Mouse (Mus musculus): ENCODE measurements at regions not wholly inside any gene's neighbourhood (a gene's known extent, or its start where the extent isn't known, plus 50 kb on each side); places are given as distances from the start of the nearest gene placed in this dataset.

- H3K4me2 ChIP-seq (ENCODE audit: low read depth, low read length) = no peak overlapping the region
- H3K27me3 ChIP-seq (replicated peaks; ENCODE audit: control insufficient read depth, insufficient read depth, low read length) = no peaks in the 10 kb centered on the region
- no peak overlapping the region for H3K9ac ChIP-seq (ENCODE audit: low read depth, low read length)
- H3K9me3 ChIP-seq (ENCODE audit: control insufficient read depth, low read length) = no peaks in the 10 kb centered on the region
- WGBS = 46% methylated on average over 12 of the region's 12 CpGs
- peaks cover 6% of the 10 kb centered on the region for H3K4me1 ChIP-seq (ENCODE audit: control insufficient read depth, insufficient read depth, low read length)
- ATAC-seq = no peak
- no peak overlapping the region for H3K4me3 ChIP-seq (ENCODE audit: low read length)
- no peaks in the 10 kb centered on the region for H3K36me3 ChIP-seq (ENCODE audit: control insufficient read depth, insufficient read depth, low read length)
- H3K27ac ChIP-seq (ENCODE audit: low read length) = no peak overlapping the region
These were observed 120.4 kb downstream of the Sox4 start for GRCm38 (mm10) chr13:28832855-28833699.

GRCm38 (mm10) chr13:28826284-28826683 is 127.2 kb downstream of the Sox4 start:
- Histone ChIP-seq H3K4me1 (ENCODE audit: control insufficient read depth, insufficient read depth, low read length) (no peaks in the 10 kb centered on the region), H3K9ac (ENCODE audit: low read depth, low read length) (no peak overlapping the region), H3K36me3 (ENCODE audit: control insufficient read depth, insufficient read depth, low read length) (no peaks in the 10 kb centered on the region), H3K27me3 (replicated peaks; ENCODE audit: control insufficient read depth, insufficient read depth, low read length) (no peaks in the 10 kb centered on the region), H3K4me2 (ENCODE audit: low read depth, low read length) (no peak overlapping the region), H3K4me3 (ENCODE audit: low read length) (no peak overlapping the region), H3K27ac (ENCODE audit: low read length) (no peak overlapping the region), H3K9me3 (ENCODE audit: control insufficient read depth, low read length) (no peaks in the 10 kb centered on the region)
- no peak for ATAC-seq
- WGBS = 91% methylated on average over 7 of the region's 7 CpGs

GRCm38 (mm10) chr13:28823985-28824384 is 129.5 kb downstream of the Sox4 start:
- no peak for ATAC-seq
- no peaks in the 10 kb centered on the region for H3K9me3 ChIP-seq (ENCODE audit: control insufficient read depth, low read length)
- H3K4me1 ChIP-seq (ENCODE audit: control insufficient read depth, insufficient read depth, low read length) = no peaks in the 10 kb centered on the region
- H3K4me3 ChIP-seq (ENCODE audit: low read length) = no peak overlapping the region
- no peaks in the 10 kb centered on the region for H3K36me3 ChIP-seq (ENCODE audit: control insufficient read depth, insufficient read depth, low read length)
- no peak overlapping the region for H3K9ac ChIP-seq (ENCODE audit: low read depth, low read length)
- H3K27me3 ChIP-seq (replicated peaks; ENCODE audit: control insufficient read depth, insufficient read depth, low read length) = no peaks in the 10 kb centered on the region
- H3K27ac ChIP-seq (ENCODE audit: low read length) = no peak overlapping the region
- no peak overlapping the region for H3K4me2 ChIP-seq (ENCODE audit: low read depth, low read length)
- WGBS = 56% methylated on average over 11 of the region's 11 CpGs

GRCm38 (mm10) chr13:28823311-28823880 is 130.1 kb downstream of the Sox4 start:
- Histone ChIP-seq H3K27ac (ENCODE audit: low read length) (no peak overlapping the region), H3K36me3 (ENCODE audit: control insufficient read depth, insufficient read depth, low read length) (no peaks in the 10 kb centered on the region), H3K9me3 (ENCODE audit: control insufficient read depth, low read length) (no peaks in the 10 kb centered on the region), H3K4me2 (ENCODE audit: low read depth, low read length) (no peak overlapping the region), H3K9ac (ENCODE audit: low read depth, low read length) (no peak overlapping the region), H3K27me3 (replicated peaks; ENCODE audit: control insufficient read depth, insufficient read depth, low read length) (no peaks in the 10 kb centered on the region), H3K4me3 (ENCODE audit: low read length) (no peak overlapping the region), H3K4me1 (ENCODE audit: control insufficient read depth, insufficient read depth, low read length) (no peaks in the 10 kb centered on the region)
- ATAC-seq = no peak
- 74% methylated on average over 9 of the region's 9 CpGs for WGBS

GRCm38 (mm10) chr13:28820868-28821533 is 132.5 kb downstream of the Sox4 start:
- Histone ChIP-seq H3K36me3 (ENCODE audit: control insufficient read depth, insufficient read depth, low read length) (no peaks in the 10 kb centered on the region), H3K4me3 (ENCODE audit: low read length) (no peak overlapping the region), H3K9ac (ENCODE audit: low read depth, low read length) (no peak overlapping the region), H3K4me1 (ENCODE audit: control insufficient read depth, insufficient read depth, low read length) (no peaks in the 10 kb centered on the region), H3K9me3 (ENCODE audit: control insufficient read depth, low read length) (no peaks in the 10 kb centered on the region), H3K4me2 (ENCODE audit: low read depth, low read length) (no peak overlapping the region), H3K27me3 (replicated peaks; ENCODE audit: control insufficient read depth, insufficient read depth, low read length) (no peaks in the 10 kb centered on the region), H3K27ac (ENCODE audit: low read length) (no peak overlapping the region)
- WGBS = 75% methylated on average over 15 of the region's 15 CpGs
- ATAC-seq = no peak

- Histone ChIP-seq H3K9me3 (ENCODE audit: control insufficient read depth, low read length) (no peaks in the 10 kb centered on the region), H3K4me3 (ENCODE audit: low read length) (no peak overlapping the region), H3K27me3 (replicated peaks; ENCODE audit: control insufficient read depth, insufficient read depth, low read length) (no peaks in the 10 kb centered on the region), H3K27ac (ENCODE audit: low read length) (no peak overlapping the region), H3K9ac (ENCODE audit: low read depth, low read length) (no peak overlapping the region), H3K36me3 (ENCODE audit: control insufficient read depth, insufficient read depth, low read length) (no peaks in the 10 kb centered on the region), H3K4me2 (ENCODE audit: low read depth, low read length) (no peak overlapping the region), H3K4me1 (ENCODE audit: control insufficient read depth, insufficient read depth, low read length) (peaks cover 13% of the 10 kb centered on the region; the same call in 1 of the 2 replicates)
- ATAC-seq = no peak
- WGBS = 51% methylated on average over 4 of the region's 4 CpGs
These were observed 139.4 kb downstream of the Sox4 start for GRCm38 (mm10) chr13:28814127-28814526.

GRCm38 (mm10) chr13:28811667-28812575 is 141.6 kb downstream of the Sox4 start:
- 51% methylated on average over 12 of the region's 12 CpGs for WGBS
- ATAC-seq = no peak
- Histone ChIP-seq H3K4me2 (ENCODE audit: low read depth, low read length) (no peak overlapping the region), H3K9ac (ENCODE audit: low read depth, low read length) (no peak overlapping the region), H3K27me3 (replicated peaks; ENCODE audit: control insufficient read depth, insufficient read depth, low read length) (no peaks in the 10 kb centered on the region), H3K4me1 (ENCODE audit: control insufficient read depth, insufficient read depth, low read length) (peaks cover 13% of the 10 kb centered on the region; the same call in 1 of the 2 replicates), H3K36me3 (ENCODE audit: control insufficient read depth, insufficient read depth, low read length) (no peaks in the 10 kb centered on the region), H3K4me3 (ENCODE audit: low read length) (no peak overlapping the region), H3K27ac (ENCODE audit: low read length) (no peak overlapping the region), H3K9me3 (ENCODE audit: control insufficient read depth, low read length) (no peaks in the 10 kb centered on the region)

GRCm38 (mm10) chr13:28811081-28811439 is 142.5 kb downstream of the Sox4 start:
- H3K4me3 ChIP-seq (ENCODE audit: low read length) = no peak overlapping the region
- ATAC-seq = no peak
- H3K4me1 ChIP-seq (ENCODE audit: control insufficient read depth, insufficient read depth, low read length) = peaks cover 13% of the 10 kb centered on the region; the same call in 1 of the 2 replicates
- 27% methylated on average over 2 of the region's 2 CpGs for WGBS
- no peak overlapping the region for H3K9ac ChIP-seq (ENCODE audit: low read depth, low read length)
- no peaks in the 10 kb centered on the region for H3K27me3 ChIP-seq (replicated peaks; ENCODE audit: control insufficient read depth, insufficient read depth, low read length)
- H3K4me2 ChIP-seq (ENCODE audit: low read depth, low read length) = no peak overlapping the region
- H3K9me3 ChIP-seq (ENCODE audit: control insufficient read depth, low read length) = no peaks in the 10 kb centered on the region
- H3K27ac ChIP-seq (ENCODE audit: low read length) = no peak overlapping the region
- no peaks in the 10 kb centered on the region for H3K36me3 ChIP-seq (ENCODE audit: control insufficient read depth, insufficient read depth, low read length)

All from intestine, embryonic 16.5 days (tissue).